Mouse (Mus musculus): Measurements from ENCODE around the gene Hyal5. TPM values are rescaled to one million over a fixed set of nuclear protein-coding genes. Genes with fewer than 3 reads are reported as not detected.
A peak's percentile ranks its signal among the peaks of the same experiment; 100 is the strongest.

Hyal5 gene
- not detected in 2 replicates for total RNA-seq (2021)
- long read RNA-seq = 0 reads

DNA sequence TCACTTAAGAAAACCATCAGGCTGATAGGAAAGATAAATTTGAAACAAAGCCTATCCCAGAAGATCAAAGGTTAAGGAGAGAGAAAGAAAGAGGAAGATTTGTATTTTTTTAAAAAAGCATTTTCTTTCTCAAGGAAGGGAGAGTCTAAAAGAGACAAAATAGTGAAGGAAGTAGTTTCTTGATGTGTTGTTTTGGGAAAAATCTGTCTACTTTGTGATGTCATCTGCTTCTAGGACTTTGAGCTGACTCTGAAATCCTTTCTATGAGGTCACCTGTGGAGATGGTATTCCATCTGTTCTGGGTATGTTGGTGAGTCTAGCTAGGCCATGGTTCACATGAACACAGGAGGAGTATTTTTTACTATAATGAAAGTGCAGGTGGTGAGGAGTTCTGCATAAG, at the start of gene Hyal5:
Gene Hyal5 (plus strand): TSS at position 301 of the 400 bp plus-strand sequence.
- DNase-seq = no peak

DNA sequence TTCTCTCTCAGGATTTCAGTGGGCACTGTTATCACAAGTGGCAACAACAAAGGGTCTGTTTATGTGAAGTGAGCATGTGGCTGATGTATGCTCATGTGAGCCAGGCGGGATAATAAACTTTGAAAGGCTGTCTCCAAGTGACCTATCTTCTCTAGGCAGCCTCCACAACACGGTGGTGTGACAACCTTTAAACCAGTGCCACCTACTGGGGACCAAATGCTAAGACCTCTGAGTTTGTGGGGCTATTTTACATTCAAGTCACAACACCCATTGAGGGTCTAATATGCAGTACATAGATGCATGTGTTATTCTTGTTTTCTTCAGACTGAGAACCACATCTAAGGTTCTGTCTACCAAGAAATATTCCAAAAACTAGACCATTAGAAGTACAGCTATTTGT, 35.7 kb upstream of the Hyal5 start:
- DNase-seq = no peak

DNA sequence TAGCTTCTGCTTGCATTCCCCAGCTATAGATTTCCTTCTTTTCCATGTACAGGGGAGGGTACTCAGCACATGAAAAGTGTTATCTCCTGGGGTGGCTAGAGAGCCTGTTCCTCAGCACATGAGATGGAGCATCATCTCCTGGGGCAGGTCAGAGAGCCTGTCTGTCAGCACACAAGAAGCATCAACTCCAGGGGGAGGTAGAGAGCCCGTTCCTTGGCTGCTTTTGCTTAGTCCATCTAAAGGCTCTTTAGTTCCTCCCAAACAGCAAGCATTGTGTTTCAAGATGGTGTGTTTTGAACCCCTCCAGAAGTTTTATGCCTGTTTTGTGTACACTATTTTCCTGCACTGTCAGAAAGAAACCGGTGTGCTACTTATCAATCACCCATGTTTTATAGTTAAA, 2.5 kb downstream of the Hyal5 start:
- DNase-seq = peak; percentile 2

DNA sequence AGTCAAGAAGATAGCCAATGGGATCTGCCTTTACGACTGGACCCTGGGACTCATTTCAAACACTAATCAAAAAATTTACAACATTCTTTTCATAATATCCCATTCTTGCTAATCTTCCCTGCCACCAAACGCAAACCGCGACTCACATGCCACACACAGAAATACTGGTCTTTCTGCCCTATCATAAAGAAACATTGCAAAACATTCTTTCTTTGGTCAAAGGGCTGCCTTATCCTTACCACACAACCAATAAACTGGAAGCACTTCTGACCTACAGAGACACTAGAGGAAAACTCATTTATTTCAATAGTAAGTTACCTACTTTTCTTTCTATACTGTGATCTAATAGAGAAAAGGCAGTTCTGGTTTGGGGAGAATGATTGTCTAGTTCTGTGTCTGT, 5.9 kb downstream of the Hyal5 start:
- no peak for DNase-seq

DNA sequence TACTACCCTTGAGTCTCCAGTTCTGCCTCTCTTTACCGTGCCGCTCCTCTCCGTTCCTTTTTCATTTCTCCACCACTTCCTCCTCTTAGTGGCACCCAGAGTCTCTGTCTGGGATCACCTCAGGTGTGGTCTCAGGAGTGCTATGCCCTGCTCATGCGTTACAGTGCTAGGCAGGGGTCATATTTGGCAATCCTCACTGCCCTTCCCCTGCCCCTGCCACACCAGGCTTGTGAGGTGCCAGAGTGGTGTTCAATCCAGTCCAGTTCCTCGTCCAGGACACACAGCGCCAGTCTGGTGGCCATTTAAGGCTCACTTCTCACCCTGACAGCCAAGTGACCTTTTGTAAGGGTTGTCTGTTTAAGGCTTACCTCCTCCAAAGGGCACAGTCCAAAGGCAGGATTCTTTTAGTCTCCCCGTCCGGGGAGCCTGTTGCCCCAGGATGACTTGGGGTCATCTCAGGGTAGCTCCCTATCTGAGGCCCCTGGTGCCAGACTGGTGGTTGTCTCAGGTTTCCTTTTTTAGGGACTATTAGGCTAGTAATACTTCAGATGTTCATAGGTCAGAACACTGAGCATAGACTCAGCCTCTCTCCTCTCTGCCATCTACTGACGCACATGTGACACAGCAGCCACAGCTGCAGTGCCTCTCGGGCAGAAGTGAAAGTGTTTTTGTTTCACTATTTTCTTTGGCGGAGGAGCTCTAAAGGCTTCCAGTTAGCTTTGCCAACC, 36.5 kb downstream of the Hyal5 start:
- DNase-seq = peak; percentile 24

DNA sequence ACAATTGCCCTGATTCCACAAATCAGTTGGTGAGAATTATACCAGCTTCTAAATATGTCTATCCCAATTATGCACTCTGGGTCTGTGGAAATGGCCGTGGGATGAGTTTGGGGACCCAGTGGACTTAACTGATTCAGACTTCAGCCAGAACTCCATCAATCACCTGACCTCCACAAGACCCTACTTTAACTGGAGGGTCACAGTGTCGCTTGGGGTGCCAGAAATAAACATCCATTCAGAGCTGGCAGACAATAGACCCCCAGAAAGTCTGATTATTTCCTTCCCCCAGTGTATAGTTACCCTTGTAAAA, 37.0 kb downstream of the Hyal5 start:
- no peak for DNase-seq

DNA sequence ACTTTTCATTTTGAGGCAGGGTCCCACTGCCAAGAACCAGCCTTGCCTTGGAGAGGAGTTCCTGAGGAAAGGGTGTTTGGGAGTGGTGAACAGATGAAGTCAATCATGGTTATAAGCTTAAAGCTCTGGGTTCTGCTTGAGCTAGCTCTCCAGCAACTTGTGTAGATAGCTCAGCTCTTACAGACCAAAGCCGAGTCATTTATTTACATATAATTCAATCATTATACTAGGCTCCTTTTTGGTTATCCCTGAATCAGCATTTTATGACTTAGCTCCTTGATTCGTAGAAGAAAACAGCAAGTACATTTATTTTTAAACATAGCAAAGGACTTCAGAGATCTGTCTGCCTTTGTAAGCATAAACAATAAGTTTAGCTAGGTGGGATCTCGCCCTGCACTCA, 47.3 kb downstream of the Hyal5 start:
- DNase-seq = no peak

DNA sequence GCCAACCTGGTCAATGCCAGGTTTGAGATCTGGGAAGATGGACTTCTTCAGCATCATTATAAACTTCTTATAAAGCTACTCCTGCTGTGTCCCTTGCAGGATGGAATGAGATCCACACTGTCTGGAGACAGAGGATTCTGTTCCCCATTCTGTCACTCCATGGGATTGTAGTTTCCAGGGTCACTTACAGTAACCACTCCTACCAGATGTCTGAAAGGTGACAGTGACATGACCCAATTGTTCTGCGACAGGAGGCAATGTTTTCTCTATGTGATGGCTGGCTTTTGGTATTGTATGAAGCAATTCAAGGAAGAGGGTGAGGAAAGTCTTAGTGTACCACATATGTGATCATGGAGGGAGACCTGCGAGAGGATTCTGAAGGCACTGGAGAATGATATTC, 50.0 kb downstream of the Hyal5 start:
- no peak for DNase-seq

DNA sequence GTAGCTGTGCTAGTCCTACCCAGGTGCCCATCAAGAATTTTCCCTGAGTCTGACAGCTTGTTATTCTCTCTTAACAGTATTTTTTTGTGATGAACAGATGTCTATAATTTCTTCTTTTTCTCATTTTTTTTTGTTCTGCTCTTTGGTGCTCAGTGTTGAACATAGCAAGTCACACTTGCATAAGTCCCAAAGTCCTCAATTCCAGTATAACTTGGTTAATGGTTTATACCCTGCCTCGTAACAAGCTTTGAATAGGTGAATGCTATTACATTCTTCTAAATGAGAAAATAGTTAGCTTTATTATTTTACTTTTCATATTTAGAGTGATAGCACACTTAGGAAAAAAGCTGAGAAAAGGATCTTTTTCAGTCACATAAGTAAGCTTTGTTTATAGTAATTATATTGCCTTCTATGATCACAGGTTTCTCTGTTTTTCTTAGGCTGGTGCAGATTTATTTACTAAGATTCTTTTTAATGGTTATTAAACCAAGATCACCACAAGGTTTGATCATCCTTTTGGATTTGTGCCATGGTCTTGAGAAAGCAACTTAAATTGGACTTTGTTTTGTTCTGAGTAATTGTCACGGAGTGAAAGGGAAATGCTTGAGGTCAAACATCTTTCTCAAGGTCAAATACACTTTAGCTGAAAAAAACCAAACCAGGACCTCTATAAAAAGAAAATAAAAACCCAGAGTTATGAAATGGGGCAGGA, 52.4 kb downstream of the Hyal5 start:
- no peak for DNase-seq

DNA sequence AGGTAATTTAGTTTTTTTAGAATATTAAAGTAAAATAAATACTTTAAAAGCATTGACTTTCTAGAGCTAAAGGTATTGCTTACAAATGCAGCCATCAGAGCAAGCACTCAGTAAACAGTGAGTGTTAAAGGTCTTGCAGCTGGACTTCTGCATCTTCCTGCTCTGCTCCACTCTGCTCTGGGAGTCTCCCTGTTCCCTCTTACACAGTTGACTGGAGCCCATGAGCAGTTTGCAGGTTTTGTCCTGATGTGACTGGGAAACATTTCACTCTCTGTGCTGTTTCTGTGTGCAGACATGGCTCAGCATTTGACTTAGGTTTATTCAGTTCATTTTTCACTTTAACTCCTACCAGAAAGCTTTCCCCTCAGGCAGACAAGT, 52.9 kb downstream of the Hyal5 start:
- no peak for DNase-seq

DNA sequence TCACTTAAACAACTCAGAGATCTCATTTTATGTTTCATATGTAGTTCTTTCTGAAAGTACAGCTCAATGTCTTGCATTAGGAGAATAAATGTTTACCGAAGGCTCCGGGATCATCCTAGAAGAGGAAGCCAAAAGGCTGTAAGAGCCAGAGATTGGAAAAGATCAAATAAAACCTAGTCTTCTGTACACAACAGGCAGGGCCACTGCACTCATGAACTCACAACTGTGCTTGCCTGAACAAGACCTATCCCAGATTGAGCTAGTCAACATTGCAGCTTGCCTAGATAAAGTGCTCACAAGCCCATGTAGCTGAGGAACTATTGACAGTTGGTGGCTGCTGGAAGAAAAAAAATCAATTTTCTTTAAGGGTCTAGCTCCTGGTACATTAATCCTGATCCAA, 55.8 kb downstream of the Hyal5 start:
- DNase-seq = no peak

DNA sequence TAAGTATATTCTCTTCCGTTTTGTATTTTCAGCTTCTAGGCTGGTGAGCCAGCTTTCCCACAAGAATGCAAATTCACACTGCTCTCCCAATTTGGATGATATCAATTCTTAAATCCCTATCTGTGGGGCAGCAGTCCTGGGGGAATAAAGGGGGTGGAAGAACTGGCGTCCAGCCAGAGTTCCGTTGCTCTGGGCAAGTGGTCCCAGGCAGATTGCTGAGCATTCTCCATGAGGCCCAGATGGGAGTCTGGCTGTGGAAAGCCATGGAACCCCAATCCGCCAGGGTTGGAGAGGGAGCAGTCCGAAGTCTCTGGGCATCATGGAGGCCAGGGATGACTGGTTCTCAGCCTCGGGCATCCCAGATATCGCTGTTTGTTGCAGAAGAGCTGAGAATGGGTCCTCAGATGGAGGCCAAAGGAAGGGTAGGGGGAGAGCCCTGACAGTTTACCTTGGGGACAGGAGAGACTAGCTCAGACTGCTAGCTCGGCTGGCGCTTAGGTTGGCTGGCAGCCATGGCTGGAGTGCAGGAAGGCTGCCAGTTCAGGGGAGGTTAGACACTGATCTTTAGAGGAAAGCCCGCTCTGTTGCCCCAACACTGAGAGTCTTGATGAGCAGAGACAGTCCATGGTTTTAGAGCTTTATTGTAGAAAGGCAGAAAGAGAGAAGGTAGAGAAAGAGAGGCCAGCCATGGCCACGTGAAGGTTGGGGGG, 67.4 kb downstream of the Hyal5 start:
- peak; percentile 2 for DNase-seq

Other genes starting within 250 kb of the Hyal5 start
- gene Wasl, start 193.0 kb upstream of the Hyal5 start, total RNA-seq (2021) = 59.3 and 70.6 TPM in 2 replicates
- not detected in 2 replicates for gene Hyal6, start 124.8 kb upstream of the Hyal5 start, total RNA-seq (2021)
- not detected in 2 replicates for gene Hyal4, start 109.7 kb upstream of the Hyal5 start, total RNA-seq (2021)
- gene Spam1, start 66.8 kb upstream of the Hyal5 start, total RNA-seq (2021) = not detected in 2 replicates
- 0.27 TPM in 1 of 2 replicates, not detected in the other for gene Tmem229a, start 98.3 kb downstream of the Hyal5 start, total RNA-seq (2021)